14 mouse cellular contexts compared by ENCODE assay signal in genomic region chr5:121106913-121107312, GRCm38 (mm10).
DNase-seq lines count a peak whose midpoint lies in the region; ATAC-seq and TF ChIP-seq lines count a peak whose summit lies in the region.
"Had no signal": no experiment of that assay in that cellular context is flagged by ENCODE, and none has a peak within 500 bp of the region (broad histone marks: within the 10 kb centered on the region; RNA-seq: fewer than 3 reads in every experiment).

No protein-coding gene starts in this region.

- peak overlapping the region; percentile 72 for H3K27ac ChIP-seq in small intestine, adult 2 months (ENCODE audit: insufficient read depth, low read depth, low read length)
- no peak overlapping the region for H3K27ac ChIP-seq in kidney, embryonic 14.5 days (ENCODE audit: low read depth, low read length)
- H3K27ac ChIP-seq: hindbrain, embryonic 14.5 days; limb, embryonic 15.5 days had no signal

- H3K9me3 ChIP-seq in kidney, embryonic 14.5 days (ENCODE audit: control insufficient read depth, low read length): no peaks in the 10 kb centered on the region
- H3K9me3 ChIP-seq: limb, embryonic 15.5 days had no signal

- no peak for TF ChIP-seq POLR2A in small intestine, adult 2 months (IDR thresholded peaks at IDR 0.05; ENCODE audit: low read depth, low read length)

- WGBS in small intestine, adult 2 months: 71% methylated on average over 3 of the region's 3 CpGs
- 89% methylated on average over 3 of the region's 3 CpGs for WGBS in kidney, embryonic 14.5 days

- H3K36me3 ChIP-seq in small intestine, adult 2 months (ENCODE audit: control insufficient read depth, insufficient read depth, low read length): no peaks in the 10 kb centered on the region
- no peaks in the 10 kb centered on the region for H3K36me3 ChIP-seq in kidney, embryonic 14.5 days (ENCODE audit: control insufficient read depth, insufficient read depth, low read length)
- H3K36me3 ChIP-seq: limb, embryonic 15.5 days had no signal

- no peaks in the 10 kb centered on the region for H3K27me3 ChIP-seq in small intestine, adult 2 months (ENCODE audit: control insufficient read depth, insufficient read depth, low read length)
- H3K27me3 ChIP-seq in kidney, embryonic 14.5 days (ENCODE audit: control insufficient read depth, insufficient read depth, low read length): no peaks in the 10 kb centered on the region
- H3K27me3 ChIP-seq: limb, embryonic 15.5 days had no signal

- no peak overlapping the region for H3K4me2 ChIP-seq in kidney, embryonic 14.5 days (replicated peaks; ENCODE audit: low read depth, low read length)
- H3K4me2 ChIP-seq: hindbrain, embryonic 14.5 days; limb, embryonic 15.5 days; lung, embryonic 14.5 days had no signal

- peak; percentile 42 to 58 for ATAC-seq in hematopoietic stem cell, adult 5-6 weeks (replicated peaks in 1 of 2; ENCODE audit: insufficient read depth in 1 of 2, low FRiP score in 2 of 2, low TSS enrichment in 1 of 2, low read depth in 1 of 2, poor library complexity in 2 of 2, severe bottlenecking in 2 of 2)
- no peak for ATAC-seq in kidney, embryonic 14.5 days (ENCODE audit: low FRiP score, low TSS enrichment)
- ATAC-seq: forebrain, postnatal 0 days had no signal

- H3K4me3 ChIP-seq in small intestine, adult 2 months (ENCODE audit: low read depth, low read length): no peak overlapping the region
- H3K4me3 ChIP-seq in kidney, embryonic 14.5 days (ENCODE audit: low read length): no peak overlapping the region
- H3K4me3 ChIP-seq: limb, embryonic 15.5 days had no signal

- TF ChIP-seq CTCF in small intestine, adult 2 months (IDR thresholded peaks at IDR 0.05; ENCODE audit: extremely low read depth, insufficient read length, insufficient replicate concordance, low read depth, low read length): no peak

- DNase-seq in spleen, adult 12 weeks (ENCODE audit: low spot score): peak; percentile 7
- DNase-seq in spleen, postnatal 4 days (ENCODE audit: low spot score in 2 of 2): no peak
- peak; percentile 16 to 24 for DNase-seq in thymus, postnatal 36 days
- DNase-seq in lung, adult 18-20 months: no peak
- DNase-seq in layer of hippocampus, adult 9-11 months: no peak
- DNase-seq: cerebellum, postnatal 25 days; forebrain, postnatal 0 days; kidney, adult 2 months; lung, embryonic 14.5 days had no signal

- peaks cover 2% of the 10 kb centered on the region; the same call in 1 of the 2 replicates for H3K4me1 ChIP-seq in small intestine, adult 2 months (ENCODE audit: control insufficient read depth, insufficient read depth, insufficient read length, low read length)
- H3K4me1 ChIP-seq in kidney, embryonic 14.5 days (ENCODE audit: control insufficient read depth, insufficient read depth, low read length): no peaks in the 10 kb centered on the region
- H3K4me1 ChIP-seq: limb, embryonic 15.5 days had no signal

- H3K9ac ChIP-seq in kidney, embryonic 14.5 days (ENCODE audit: low read depth, low read length): no peak overlapping the region
- H3K9ac ChIP-seq: forebrain, postnatal 0 days; hindbrain, embryonic 14.5 days; limb, embryonic 15.5 days; lung, embryonic 14.5 days had no signal

Comparison
In these comparisons a context has a peak if more than half of its experiments do, and no peak if none do; other contexts are left out.
1. DNase-seq: peak in spleen, adult 12 weeks (single experiment) and thymus, postnatal 36 days (2 of 2); none in spleen, postnatal 4 days (0 of 2), lung, adult 18-20 months (0 of 2) and layer of hippocampus, adult 9-11 months (single experiment).